Mouse (Mus musculus) liver, embryonic 14.5 days (tissue): Measurements from ENCODE around the gene Paip2b. TPM values are rescaled to one million over a fixed set of nuclear protein-coding genes. Genes with fewer than 3 reads are reported as not detected.

ENCODE experiments used
- ATAC-seq: fragments of 200-750 bp; cut with Nextera tagmentation; 2 replicates; pipeline ENCODE4 v1.8.0; 2017; ENCODE audit warnings: moderate number of reproducible peaks, mild to moderate bottlenecking, moderate library complexity; ENCODE audit not compliant: insufficient read depth
- DNase-seq, 3 experiments: peaks; one replicate each; pipeline ENCODE4 v3.0.0-alpha.2; 2012 to 2013; ENCODE audit warnings: low read depth in 3 of 3, low spot score in 3 of 3
- H3K27ac ChIP-seq: fragments of 300-500 bp; sonication (generic); 2 replicates; pipeline ENCODE4 v1.5.1; 2014; ENCODE audit warnings: moderate library complexity, mild to moderate bottlenecking, control low read depth, inconsistent platforms
- H3K27me3 ChIP-seq: fragments of 300-500 bp; sonication (generic); 2 replicates; pipeline ENCODE4 v1.6.1; 2014; ENCODE audit warnings: mild to moderate bottlenecking, low read length, moderate library complexity; ENCODE audit not compliant: control insufficient read depth, insufficient read depth
- H3K36me3 ChIP-seq: fragments of 300-500 bp; sonication (generic); replicated peaks from 2 replicates; pipeline ENCODE4 v1.6.1; 2014; ENCODE audit warnings: low read depth; ENCODE audit not compliant: control insufficient read depth, insufficient read depth
- H3K4me1 ChIP-seq, 2 experiments: fragments of 200-500 bp in 1 of 2; fragments of 300-500 bp in 1 of 2; sonication (generic) in 1 of 2; replicated peaks; 2 replicates each; pipeline ENCODE4 v1.6.1; 2012 to 2014; ENCODE audit warnings: antibody characterized with exemption in 1 of 2, inconsistent platforms in 1 of 2, low read length in 1 of 2; ENCODE audit not compliant: control insufficient read depth in 2 of 2, insufficient read depth in 2 of 2
- H3K4me2 ChIP-seq: fragments of 300-500 bp; sonication (generic); 2 replicates; pipeline ENCODE4 v1.6.1; 2014; ENCODE audit warnings: low read depth, mild to moderate bottlenecking, control low read depth, moderate library complexity
- H3K4me3 ChIP-seq, 2 experiments: fragments of 200-500 bp in 1 of 2; fragments of 300-500 bp in 1 of 2; sonication (generic) in 1 of 2; 2 replicates each; pipeline ENCODE4 v1.5.1; 2012 to 2014; ENCODE audit warnings: low read depth in 2 of 2, low read length in 2 of 2, mild to moderate bottlenecking in 2 of 2, control low read depth in 1 of 2, inconsistent platforms in 1 of 2, moderate library complexity in 1 of 2; ENCODE audit not compliant: insufficient read depth in 1 of 2
- H3K9ac ChIP-seq: fragments of 300-500 bp; sonication (generic); replicated peaks from 2 replicates; pipeline ENCODE4 v1.6.1; 2014; ENCODE audit warnings: mild to moderate bottlenecking, control low read depth, moderate library complexity
- H3K9me3 ChIP-seq: fragments of 300-500 bp; sonication (generic); 2 replicates; pipeline ENCODE4 v1.6.1; 2016; ENCODE audit warnings: low read length, mixed read lengths; ENCODE audit not compliant: control insufficient read depth
- CTCF ChIP-seq: IDR thresholded peaks from 2 replicates; pipeline ENCODE4 v1.5.1; 2016; ENCODE audit warnings: antibody characterized with exemption, low read depth, control low read depth
- EP300 ChIP-seq: IDR thresholded peaks from 2 replicates; pipeline ENCODE4 v1.6.1; 2016; ENCODE audit warnings: antibody characterized with exemption, low read depth
- WGBS: fragments of 180-500 bp; shearing (Covaris S2); extraction: QIAGEN DNeasy Blood & Tissue Kit; methylation state at CpG from one replicate; pipeline ENCODE4 v1.1.7; 2014; ENCODE audit not compliant: insufficient replicate concordance; 5-methylcytosine and 5-hydroxymethylcytosine counted together
- polyA plus RNA-seq, 2 experiments: library from polyadenylated mRNA; depleted of rRNA in 1 of 2; stranded (reverse) in 1 of 2; unstranded in 1 of 2; fragments of >200 nt; fragmentation: Nextera tagmentation in 1 of 2; extraction: Ambion mirVana in 1 of 2; gene quantifications; 2 replicates each; pipeline versions ENCODE4 v1.2.1 to v1.2.3; 2012 to 2014

Gene Paip2b
- polyA plus RNA-seq (2012; rRNA removed) = 4.0 and 5.6 TPM in 2 replicates
- 2.5 and 3.5 TPM in 2 replicates for polyA plus RNA-seq (2014; fragmentation: Nextera tagmentation; extraction: Ambion mirVana)

DNA sequence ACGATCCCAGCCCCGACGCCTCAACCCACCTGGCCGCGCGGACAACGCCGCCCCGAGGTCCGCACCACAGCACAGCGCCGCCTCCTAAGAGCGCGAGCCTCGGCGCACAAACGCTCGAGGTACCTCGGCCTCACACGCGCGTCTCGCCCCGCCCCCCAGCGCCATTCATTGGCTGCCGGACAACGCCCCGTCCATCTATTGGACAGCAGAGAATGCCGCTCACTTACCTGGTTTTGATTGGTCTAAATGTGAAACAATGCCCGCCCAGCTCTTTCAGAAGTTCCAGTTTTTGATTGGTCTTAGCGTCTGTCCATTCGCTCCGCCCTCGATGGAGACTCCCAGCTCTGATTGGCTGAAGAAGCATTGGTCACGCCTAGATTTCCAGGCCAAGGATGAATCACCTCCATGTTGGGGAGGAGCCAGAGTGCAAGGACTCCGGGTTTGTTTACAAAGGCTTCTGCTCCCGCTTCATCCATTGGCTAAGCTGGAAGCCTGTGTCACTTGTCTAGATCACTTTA is at the start of gene Paip2b:
Paip2b (minus strand) TSS at position 136 of the 518 bp plus-strand sequence.
- Histone ChIP-seq H3K9ac (peak within 1 kb of the TSS; percentile 68), H3K4me2 (peak within 1 kb of the TSS; percentile 88), H3K36me3 (no peaks in the 10 kb centered on the region), H3K4me3 (peak within 1 kb of the TSS; percentile 58 to 59), H3K9me3 (no peaks in the 10 kb centered on the region), H3K27ac (peak within 1 kb of the TSS; percentile 36), H3K4me1 (peaks cover 0 to 8% of the 10 kb centered on the region in 2 experiments), H3K27me3 (no peaks in the 10 kb centered on the region)
- DNase-seq = peak; percentile 98 to 99 (median 98)
- ATAC-seq = peak; percentile 98
- under 1% methylated on average over 37 of the region's 37 CpGs for WGBS
- TF ChIP-seq CTCF (peak; percentile 30; the same call in 1 of the 2 replicates), EP300 (peak; percentile 70)

DNA sequence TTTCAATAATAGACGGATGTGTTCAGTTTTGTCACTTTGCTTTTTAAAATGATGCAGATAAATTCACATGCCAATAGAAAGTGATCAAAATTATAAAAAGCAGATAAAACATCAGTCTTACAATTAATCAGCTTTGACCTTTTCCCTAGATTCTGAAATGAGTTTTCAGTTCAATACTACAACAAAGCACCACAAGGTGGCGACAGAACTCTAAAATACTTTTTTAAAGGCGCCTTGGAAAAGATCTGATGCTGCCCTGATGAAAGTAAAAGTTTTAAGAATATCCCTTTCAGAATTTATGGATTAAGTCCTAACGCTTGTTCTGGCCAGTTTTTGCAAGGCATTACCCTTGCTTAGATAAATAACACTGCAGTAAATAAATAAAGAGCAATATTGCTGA is 48.3 kb upstream of the Paip2b start:
- no peaks in the 10 kb centered on the region for H3K27me3 ChIP-seq
- ATAC-seq (no peak), DNase-seq (peak; percentile 6 to 24 (median 10))
- no peak overlapping the region for H3K4me2 ChIP-seq
- WGBS = 6% methylated on average over 4 of the region's 4 CpGs
- H3K36me3 ChIP-seq = no peaks in the 10 kb centered on the region
- H3K9me3 ChIP-seq = no peaks in the 10 kb centered on the region
- no peak overlapping the region for H3K27ac ChIP-seq
- TF ChIP-seq EP300 = no peak
- peak; percentile 45; the same call in 1 of the 2 replicates for TF ChIP-seq CTCF
- no peak overlapping the region for H3K4me3 ChIP-seq
- H3K9ac ChIP-seq = no peak overlapping the region
- H3K4me1 ChIP-seq = no peaks in the 10 kb centered on the region

DNA sequence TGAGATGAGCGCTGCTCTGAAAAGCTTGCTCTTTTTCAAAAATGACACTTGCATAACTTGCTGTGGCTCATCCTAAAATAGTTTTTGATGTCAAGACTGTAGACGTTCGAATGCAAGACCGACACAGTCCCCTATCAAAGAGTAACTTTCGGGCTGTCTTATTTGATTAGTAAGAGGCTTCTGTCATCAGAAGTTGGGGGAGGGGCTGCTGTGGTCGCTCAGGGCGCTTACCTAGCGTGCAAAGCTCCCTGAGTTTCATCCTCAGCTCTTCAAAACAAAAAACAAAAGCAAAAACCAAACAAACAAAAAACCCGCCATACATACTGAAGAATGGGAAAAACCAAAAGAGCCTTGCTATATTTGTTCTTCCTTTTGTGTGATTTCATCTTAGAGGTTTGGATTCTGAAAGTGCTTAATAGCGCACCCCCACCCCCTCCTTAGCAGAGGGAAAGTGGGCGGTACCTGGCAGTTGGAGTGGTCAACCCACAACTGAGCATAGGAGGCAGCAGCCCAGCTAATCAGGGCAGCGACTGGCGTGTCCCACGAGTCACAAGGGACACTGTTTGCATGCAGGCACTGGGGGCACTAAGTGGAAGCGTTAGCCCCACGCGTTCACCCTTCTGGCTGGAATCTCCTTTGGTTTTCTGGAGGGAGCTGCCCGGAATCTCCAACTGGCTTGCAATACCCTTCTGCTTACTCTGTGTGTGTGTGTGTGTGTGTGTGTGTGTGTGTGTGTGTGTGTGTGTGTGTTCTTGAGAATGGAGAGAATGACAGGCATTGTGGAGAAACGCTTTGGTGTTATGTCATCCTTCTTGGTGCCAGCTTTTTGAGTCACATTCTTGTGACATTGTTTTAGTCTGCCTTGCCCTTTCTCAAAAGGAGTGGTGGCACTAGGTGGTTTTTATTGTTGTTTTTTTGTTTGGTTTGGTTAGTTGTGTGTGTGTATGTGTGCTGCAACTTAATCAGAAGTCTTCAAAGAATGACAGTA is 36.4 kb upstream of the Paip2b start:
- Histone ChIP-seq H3K4me3 (peak overlapping the region; percentile 61 to 64), H3K9ac (peak overlapping the region; percentile 71), H3K36me3 (no peaks in the 10 kb centered on the region), H3K4me1 (peaks cover 5 to 8% of the 10 kb centered on the region in 2 experiments), H3K27me3 (no peaks in the 10 kb centered on the region), H3K4me2 (peak overlapping the region; percentile 99), H3K27ac (no peak overlapping the region), H3K9me3 (no peaks in the 10 kb centered on the region)
- 4% methylated on average over 19 of the region's 19 CpGs for WGBS
- no peak for TF ChIP-seq CTCF
- TF ChIP-seq EP300 = no peak
- DNase-seq (peak; percentile 20 to 25 (median 23)), ATAC-seq (peak; percentile 29)

DNA sequence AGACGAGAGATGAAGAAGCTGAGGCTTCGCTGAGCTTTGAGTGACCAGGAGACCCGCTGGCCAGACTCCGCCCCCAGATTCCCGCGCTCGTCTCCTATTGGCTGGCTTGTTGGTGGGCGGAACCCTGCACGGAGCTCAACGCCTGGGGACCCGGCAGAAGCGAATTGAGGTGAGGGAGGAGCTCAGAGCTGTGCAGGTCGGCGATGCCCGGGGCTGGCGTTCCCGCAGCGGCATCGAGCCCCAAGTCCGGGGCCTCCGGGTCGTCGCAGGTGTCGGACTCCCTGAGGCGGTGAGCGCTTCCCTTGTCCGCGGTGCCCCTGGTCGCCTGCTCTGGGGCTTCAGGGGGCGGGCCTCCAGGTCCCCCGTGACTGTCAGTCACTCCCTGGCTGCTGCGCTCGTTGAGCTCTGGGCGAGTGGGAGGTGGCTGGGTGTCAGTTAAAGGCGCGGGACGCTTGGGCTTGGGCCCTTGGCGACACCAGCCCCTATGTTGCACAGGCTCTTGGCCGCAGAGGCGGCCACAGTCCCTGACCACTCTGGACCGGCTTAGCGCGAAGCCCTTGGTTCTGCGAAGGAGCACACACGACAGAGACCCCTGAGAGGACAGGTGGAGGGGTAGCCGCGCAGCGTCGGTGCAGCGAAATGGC is 35.5 kb upstream of the Paip2b start, which contains the start of gene Zfp638:
Zfp638 (plus strand) TSS at position 156 of the 644 bp plus-strand sequence.
- Histone ChIP-seq H3K9ac (peak within 1 kb of the TSS; percentile 71), H3K36me3 (no peaks in the 10 kb centered on the region), H3K4me1 (peaks cover 5 to 8% of the 10 kb centered on the region in 2 experiments), H3K27ac (no peak within 1 kb of the TSS), H3K4me3 (peak within 1 kb of the TSS; percentile 61 to 64), H3K9me3 (no peaks in the 10 kb centered on the region), H3K4me2 (peak within 1 kb of the TSS; percentile 99), H3K27me3 (no peaks in the 10 kb centered on the region)
- DNase-seq = peak; percentile 77 to 79 (median 78)
- peak; percentile 96 for ATAC-seq
- TF ChIP-seq EP300 (no peak), CTCF (no peak)
- WGBS = under 1% methylated on average over 50 of the region's 50 CpGs
